Mouse (Mus musculus): ENCODE measurements around the gene Slc39a3.

DNA sequence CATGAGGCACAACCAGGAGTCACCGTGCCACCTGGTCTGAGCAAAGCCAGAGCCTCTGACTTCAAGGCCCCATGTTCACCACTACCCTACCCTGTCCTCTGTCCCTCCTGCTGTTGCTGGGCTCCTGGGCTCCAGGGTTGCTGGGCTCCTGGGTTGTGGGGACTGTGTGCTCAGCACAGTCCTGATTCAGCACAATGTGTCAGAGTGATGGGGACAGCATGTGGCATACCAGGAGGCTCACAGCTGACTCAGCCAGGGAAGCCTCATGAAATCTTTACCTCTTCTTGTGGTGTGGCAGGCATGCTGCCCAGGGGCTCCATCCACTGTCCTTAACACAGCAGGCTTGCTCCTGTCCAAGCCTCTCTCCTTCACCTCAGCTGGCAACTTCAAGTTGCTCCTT is 45.3 kb downstream of the Slc39a3 start:
- TF ChIP-seq CTCF (IDR thresholded peaks at IDR 0.05; ENCODE audit: extremely low read depth, insufficient read depth, insufficient read length, insufficient replicate concordance) (no peak), POLR2A (IDR thresholded peaks at IDR 0.05; ENCODE audit: low read depth, low read length) (no peak)
